Mouse (Mus musculus) thymus, postnatal 10 days (tissue): ENCODE measurements at regions not wholly inside any gene's neighbourhood (a gene's known extent, or its start where the extent isn't known, plus 50 kb on each side); places are given as distances from the start of the nearest gene placed in this dataset.

Experiments
- DNase-seq, 2 experiments: peaks; one replicate each; pipeline ENCODE4 v3.0.0; 2021; ENCODE audit warnings: low spot score in 2 of 2

GRCm38 (mm10) chr1:64295512-64295945, 173.4 kb upstream of the Klf7 start:
- no peak for DNase-seq

- DNase-seq: no peak
Measured at GRCm38 (mm10) chr1:64295051-64295450, 173.0 kb upstream of the Klf7 start.

GRCm38 (mm10) chr1:64288812-64289447, 166.8 kb upstream of the Klf7 start:
- no peak for DNase-seq

GRCm38 (mm10) chr1:64287068-64287467, 165.0 kb upstream of the Klf7 start:
- DNase-seq: no peak

- no peak for DNase-seq
Measured at GRCm38 (mm10) chr1:64284656-64285055, 162.6 kb upstream of the Klf7 start.

GRCm38 (mm10) chr1:64275865-64276264, 153.8 kb upstream of the Klf7 start:
- DNase-seq: no peak

- DNase-seq: no peak
Measured at GRCm38 (mm10) chr1:64275086-64275802, 153.2 kb upstream of the Klf7 start.

- no peak for DNase-seq
Measured at GRCm38 (mm10) chr1:64257237-64257636, 135.2 kb upstream of the Klf7 start.

GRCm38 (mm10) chr1:64255554-64256295, 133.6 kb upstream of the Klf7 start:
- no peak for DNase-seq

GRCm38 (mm10) chr1:64254673-64255072, 132.6 kb upstream of the Klf7 start:
- no peak for DNase-seq

- DNase-seq: no peak
Measured at GRCm38 (mm10) chr1:64253996-64254395, 131.9 kb upstream of the Klf7 start.

- DNase-seq: no peak
Measured at GRCm38 (mm10) chr1:64242401-64242800, 120.3 kb upstream of the Klf7 start.

GRCm38 (mm10) chr1:64229654-64230053, 107.6 kb upstream of the Klf7 start:
- DNase-seq: no peak

GRCm38 (mm10) chr1:64226001-64226918, 104.2 kb upstream of the Klf7 start:
- DNase-seq: no peak

- no peak for DNase-seq
Measured at GRCm38 (mm10) chr1:64223779-64224687, 102.0 kb upstream of the Klf7 start.

- no peak for DNase-seq
Measured at GRCm38 (mm10) chr1:64222475-64222874, 100.4 kb upstream of the Klf7 start.

- DNase-seq: no peak
Measured at GRCm38 (mm10) chr1:64220486-64220885, 98.4 kb upstream of the Klf7 start.

GRCm38 (mm10) chr1:64220040-64220439, 98.0 kb upstream of the Klf7 start:
- DNase-seq: no peak

- no peak for DNase-seq
Measured at GRCm38 (mm10) chr1:64215646-64216045, 93.6 kb upstream of the Klf7 start.

- DNase-seq: no peak
Measured at GRCm38 (mm10) chr1:64209131-64209530, 87.0 kb upstream of the Klf7 start.
